Mouse (Mus musculus) kidney, postnatal 4 days (tissue): ENCODE data around the gene Fam83e.

Experiments used
- DNase-seq, 2 experiments: peaks; one replicate each; pipeline ENCODE4 v3.0.0; 2021; ENCODE audit warnings: mixed read lengths in 2 of 2

Fam83e gene

DNA sequence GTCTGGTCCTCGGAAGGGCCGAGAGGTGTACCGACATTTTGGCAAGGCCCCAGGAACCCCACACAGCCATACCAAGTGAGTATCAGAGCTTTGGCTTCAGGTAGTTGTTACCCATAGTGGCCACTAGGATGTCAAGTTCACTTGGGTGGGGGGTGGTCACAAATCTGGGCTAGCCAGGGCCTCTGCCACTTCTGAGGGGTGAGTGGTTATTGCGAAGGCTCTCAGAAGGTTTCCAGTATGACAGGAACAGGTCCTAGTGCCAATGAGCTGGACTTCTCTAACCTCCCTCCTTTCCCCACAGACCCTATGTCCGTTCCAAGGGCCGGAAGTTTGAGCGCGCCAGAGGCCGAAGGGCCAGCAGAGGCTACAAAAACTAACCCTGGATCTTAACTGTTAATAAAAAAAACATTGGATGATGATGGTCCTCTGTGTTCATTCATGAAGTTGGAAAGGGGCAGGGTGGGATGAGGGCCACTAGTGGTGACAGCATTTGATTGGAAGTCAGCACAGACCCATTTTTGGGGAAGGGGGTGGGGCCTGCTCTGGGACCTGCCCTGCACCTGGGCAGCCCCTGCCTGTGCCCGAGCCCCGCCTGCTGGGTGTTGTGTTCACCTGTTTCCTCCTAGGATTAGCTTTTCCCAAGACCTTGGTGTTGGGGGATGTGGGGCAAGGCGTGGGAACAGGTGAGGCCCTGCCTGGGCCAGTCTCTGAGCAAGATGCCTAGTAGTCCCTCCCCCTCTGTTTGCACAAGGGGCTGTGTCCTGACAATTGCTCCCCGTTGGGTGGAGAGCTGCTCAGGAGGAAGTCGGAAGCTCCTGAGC, at the start of gene Fam83e:
Gene Fam83e, plus strand, starts transcription at position 800 of the 821 bp plus-strand sequence.
- peak in 1 of 2 experiments; percentile 32 for DNase-seq

DNA sequence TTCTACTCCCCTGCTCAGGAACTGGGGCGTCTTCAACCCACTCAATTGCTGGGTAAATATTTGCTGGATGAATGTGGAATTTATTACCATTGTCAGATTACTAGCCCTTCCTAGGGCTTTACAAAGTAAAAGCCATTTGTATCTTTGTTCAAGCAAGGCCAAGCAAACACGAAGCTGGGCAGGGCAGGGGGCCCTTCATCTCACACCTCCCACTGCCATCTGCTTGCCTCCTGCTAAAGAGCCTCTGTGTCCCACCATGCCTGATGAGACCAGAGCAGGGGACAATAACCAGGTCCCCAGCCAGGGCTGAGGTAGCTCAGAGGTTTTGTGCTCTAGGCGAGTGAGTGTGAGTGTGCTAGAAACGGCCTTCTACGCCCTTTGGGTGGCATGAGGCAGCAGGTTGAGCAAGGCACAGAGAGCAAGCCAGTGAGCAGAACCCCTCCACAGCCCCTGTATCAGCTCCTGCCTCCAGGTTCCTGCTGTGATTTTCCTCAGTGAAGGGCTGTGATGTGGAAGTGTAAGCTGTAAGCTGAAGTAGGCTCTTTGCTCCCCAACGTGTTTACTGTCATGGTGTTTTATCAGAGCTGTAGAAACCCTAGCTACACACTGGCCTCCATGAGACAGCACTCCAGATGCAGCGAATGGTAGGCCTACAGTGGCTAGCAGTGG, 43.3 kb upstream of the Fam83e start:
- DNase-seq: no peak

DNA sequence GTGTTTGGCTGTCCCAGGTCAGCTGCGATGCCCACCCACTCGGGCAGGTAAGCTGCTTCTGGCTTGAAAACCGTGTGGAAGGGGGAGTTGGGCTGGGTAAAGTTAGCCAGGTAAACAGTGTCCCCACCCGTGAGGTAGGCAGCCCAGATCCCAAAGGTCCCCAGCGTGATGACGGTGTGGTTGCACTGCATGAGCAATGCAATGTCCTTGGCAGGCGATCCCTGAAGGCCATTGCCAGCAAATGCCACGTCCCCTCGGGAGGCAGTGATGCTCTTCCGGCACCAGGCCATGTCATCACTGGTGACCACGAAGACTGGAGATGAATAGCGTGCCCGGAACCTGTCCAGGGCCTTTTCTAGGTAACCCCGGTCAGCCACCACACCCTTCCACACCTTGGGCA, 42.5 kb upstream of the Fam83e start:
- DNase-seq: no peak

DNA sequence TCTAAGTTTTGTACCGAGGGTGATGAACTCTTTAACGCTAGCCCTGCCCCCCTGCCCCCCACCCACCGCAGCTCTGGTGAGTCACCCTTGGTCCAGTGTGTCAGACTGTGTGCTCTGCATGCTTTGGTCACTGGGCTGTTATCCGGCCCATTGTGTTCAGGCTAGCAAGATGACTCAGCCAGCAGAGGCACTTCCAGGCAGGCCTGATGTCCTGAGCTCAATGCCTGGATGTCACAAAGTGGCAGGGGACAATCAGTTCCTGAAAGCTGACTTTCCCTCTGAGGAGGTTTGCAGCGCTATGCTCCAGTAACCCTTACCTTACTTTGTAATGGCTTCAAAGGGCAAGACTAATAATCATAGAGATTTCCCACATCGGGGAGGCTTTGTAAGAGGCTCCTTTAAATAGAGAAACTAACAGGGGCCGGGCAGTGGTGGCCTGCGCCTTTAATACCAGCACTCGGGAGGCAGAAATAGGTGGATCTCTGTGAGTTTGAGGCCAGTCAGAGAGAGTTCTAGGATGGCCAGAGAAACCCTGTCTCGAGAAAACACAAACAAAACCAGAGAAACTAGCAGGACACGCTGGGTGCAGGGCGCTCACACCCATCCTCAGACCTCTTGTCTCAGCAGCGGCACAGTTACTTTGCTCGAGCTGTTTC, 40.9 kb upstream of the Fam83e start:
- DNase-seq: peak in 1 of 2 experiments; percentile 56

DNA sequence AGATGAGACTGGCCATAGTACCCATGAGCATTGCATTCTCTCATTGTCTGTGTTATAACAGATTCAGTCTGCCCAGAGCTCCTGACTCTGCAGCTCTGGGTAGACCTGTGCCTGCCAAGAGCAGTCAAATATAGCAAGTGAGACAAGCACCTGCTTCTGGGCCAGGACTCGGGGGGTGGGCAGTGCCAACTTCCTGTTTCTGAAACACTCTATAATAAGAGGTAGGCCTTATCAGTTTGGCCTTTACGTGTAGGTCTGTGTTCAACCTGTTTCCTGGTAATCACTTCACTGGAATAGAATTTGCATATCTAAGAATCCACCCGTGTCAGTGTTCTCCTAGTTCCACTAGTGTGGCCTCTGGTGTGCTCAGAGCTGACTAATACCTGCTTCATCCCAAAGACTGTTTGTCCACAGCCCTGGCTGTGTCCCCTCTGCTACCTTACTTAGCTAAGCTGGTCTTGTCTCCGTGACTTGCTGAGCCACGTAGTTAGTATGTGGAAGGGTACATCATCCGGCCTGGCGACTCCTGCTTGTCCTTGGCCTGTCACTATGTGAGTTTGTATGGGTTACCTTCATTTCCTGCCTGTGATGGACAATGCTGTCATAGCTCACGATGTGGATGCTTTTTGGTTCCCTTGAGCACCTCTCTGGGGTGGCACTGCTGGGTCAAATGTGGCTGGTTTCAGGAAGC, 39.8 kb upstream of the Fam83e start:
- DNase-seq: no peak

DNA sequence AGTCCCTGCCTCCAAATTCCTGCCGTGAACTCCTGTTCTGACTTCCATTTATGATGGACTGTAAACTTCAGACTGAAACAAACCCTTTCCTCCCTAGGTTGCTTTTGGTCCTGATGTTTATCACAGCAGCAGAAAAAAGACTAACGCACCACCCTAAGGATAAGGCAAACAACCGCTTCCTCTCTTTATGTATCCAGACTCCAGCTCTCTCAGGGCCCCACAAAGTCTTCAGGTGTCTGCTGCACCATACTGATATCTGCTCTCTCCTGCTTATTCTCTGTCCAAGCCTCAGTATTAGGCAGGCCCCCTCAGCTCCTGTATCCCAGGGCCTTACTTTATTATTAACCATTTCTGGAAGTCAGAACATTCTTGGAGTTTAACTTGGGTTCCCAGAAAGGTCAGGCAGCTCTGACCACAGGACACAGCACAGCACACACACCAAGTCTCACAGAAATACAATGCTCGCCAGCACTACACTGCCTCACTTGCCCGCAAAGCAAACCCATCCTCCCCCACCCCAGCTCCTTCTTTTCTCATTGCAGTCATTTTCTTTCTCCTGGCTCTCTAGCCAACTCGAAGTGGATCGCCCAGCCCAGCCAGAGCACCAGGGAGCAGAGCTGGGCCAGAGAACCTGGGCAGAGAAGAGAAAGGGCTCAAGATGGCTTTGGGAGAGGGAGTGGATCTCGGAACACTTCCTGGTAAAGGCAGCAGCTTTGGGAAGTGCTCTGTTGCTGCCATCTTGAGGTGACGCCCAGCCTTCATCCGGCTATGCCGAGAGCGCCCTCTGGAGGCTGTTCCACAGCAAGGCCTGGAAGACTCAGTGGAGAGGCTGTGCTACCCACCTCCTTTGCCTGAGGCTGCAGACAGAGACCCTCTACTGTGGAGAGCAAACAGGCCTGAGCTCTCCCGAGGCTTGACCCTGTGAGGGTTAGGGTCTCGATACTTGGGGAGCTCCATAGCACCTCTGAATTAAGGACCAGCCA, 38.6 kb upstream of the Fam83e start:
- peak; percentile 96 to 97 for DNase-seq

DNA sequence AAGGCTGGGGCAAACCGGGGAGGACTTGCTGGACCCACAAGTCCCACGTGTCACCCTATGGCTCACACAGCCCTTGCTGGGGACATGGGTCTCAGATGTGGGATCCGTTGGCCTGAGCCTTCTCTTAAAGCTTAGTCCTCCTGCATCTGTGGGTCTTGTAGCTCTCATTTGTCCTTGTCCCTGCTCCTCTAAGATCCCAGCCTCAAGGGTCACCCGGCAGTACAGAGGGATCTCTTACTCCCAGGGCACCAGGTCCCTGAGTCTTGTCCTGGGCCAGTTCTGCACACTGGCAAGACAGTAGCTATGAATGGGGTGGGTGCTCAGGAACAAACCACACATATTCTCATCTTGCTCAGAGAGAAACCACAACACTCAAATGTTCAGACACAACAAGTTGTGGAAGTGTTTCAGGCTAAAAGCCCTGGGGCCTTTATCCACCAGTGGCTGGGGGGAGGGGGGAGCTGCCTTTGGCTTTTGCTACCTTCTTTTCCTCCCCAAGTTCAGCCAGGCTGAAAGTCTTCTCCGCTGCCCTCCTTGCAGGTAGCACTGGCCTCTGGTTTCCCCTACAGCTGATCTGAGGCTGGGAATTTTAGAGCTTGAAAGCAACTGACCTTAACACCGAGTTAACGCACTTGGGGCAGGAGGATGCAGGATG, 37.5 kb upstream of the Fam83e start, which contains the start of gene Ntn5:
Gene Ntn5, plus strand, starts transcription at position 627 of the 655 bp plus-strand sequence.
- no peak for DNase-seq

DNA sequence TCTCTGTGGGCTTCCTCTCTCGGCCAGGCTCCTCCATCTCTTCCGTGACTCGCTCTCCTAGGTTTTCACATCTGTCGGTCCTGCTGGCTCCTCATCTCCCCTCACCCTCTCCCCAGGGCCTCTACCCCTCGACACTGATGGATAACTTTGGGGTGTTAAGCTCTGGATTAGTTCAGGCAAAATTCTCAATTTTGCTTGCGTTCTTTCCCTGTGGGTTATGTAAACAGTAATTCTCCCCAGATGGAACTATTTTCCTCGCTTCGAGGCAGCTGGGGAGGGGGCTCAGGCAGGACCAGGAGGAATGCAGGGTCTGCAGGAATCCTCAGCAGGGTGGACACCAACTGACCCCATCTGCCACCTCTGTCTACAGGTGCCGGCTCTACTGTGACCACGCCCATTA, 35.2 kb upstream of the Fam83e start:
- no peak for DNase-seq

DNA sequence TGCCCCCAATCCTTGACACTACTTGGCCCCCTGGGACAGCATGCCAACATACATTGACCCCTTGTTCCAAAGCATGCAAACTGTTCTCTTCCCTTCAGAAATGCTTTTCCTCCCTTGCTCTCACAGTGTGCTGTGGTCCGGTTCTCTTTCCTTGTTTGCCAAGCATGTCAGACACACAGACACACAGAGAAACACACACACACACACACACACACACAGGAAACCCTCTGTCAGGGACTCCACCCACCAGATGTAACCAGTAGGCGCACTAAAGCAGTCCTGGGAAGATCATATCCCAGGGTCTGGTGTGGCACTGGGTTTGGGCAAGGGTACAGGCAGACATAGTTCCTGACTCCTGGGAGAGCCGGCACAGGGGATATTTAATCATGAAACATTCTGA, 34.2 kb upstream of the Fam83e start:
- no peak for DNase-seq

DNA sequence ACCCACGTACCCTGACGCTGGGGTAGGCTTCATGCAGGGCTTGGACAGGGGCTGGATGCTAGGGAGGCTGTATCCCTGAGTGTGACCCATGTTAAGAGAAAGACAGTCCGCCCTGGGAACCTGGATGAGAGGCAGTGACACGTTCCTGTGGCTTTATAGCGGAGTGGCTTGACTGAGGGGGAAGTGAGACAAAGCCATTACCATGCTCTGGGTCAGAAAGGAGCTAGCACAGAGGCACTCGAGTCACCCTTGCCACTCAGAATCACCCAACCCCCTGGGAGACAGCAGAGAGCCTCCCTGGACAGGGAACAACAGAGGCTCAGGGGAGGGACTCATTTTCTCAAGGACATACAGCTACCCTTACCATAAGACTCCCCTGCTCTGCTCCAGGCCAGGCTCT, 31.9 kb upstream of the Fam83e start:
- no peak for DNase-seq

DNA sequence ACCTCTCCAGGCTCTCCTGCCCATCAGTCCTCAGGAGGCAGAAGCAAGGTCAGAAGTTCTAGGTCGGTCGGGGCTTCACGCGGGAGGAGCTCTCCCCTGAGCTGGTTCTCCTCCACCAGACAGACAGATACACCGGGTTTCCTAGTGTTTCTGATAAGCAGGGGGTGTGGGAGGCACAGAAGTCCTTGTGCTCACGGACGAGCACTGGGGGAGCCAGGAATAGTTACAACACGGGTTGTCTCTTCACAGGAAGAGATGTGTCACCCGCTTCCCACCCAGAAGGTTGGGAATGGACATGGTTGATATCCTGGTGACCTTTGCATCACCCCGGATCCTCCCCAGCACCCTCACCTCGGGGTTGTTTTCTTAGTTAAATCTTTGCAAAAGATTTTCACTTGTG, 31.2 kb upstream of the Fam83e start:
- no peak for DNase-seq

DNA sequence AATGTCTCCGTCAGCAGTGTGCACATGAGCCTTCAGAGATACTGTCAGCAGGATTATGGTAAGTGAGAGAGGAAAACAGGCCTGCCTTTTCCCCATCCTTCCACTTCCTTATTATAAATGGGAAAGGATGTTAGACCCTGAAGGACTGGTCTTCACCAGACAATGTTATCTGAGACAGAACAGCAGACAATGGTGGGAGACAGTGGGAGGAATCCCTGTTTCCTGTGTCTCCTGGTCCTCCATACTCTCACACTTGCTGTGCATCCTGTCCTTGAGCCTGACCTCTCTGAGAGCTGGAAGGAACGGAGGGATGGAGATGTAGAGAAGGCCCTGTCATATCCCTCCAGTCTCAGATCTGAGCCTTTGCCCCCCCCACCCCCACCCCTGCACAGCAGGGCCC, 28.6 kb upstream of the Fam83e start:
- DNase-seq: no peak

DNA sequence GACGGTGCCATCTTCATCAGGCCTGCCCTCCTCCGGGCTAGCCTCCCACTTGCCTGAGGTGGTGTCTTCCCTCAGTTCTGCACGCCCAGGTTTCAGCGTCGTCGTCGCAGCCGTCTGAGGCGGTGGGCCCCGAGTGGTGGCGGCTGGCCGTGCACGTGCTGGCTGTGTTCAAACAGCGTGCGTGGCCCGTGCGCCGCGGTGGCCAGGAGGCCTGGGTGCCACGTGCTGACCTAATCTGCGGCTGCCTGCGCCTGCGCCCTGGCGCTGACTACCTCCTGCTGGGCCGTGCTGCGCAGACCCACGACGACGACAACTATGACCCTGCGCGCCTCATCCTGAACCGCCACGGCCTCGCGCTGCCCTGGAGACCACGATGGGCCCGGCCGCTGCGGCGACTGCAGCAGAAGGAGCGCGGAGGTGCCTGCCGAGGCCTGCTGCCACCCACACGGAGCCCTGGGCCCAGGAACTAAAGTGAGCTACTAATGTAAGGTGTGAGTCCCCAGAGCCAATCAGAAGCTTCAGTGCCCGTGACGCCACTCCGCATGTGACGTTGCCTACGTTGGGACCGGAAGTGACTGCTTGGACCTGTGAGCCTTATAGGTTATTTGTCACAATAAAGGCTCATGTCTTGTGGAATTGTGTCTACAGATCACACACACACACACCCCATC, 27.0 kb upstream of the Fam83e start, which contains the start of gene Sec1:
Gene Sec1, minus strand, starts transcription at position 482 of the 671 bp plus-strand sequence.
- no peak for DNase-seq

DNA sequence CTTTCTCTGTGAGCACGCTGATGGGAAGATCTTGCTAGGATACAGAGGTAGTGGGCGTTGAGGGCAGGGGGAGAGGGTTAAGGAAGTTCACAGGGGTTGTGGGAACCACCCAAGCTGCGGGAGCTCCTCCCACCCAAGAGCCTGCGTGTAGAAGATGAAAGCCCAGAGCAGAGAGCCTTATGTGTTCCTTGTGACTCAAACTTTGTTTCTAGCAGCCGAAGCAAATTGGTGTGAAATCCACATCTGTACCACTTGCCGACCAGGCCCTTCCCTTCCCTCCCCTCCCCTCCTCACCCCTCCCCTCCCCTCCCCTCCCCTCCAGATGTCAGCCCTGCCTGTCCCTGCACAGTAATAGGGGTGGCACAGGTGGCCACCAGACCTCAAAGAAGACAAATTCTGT, 25.9 kb upstream of the Fam83e start:
- DNase-seq: no peak

DNA sequence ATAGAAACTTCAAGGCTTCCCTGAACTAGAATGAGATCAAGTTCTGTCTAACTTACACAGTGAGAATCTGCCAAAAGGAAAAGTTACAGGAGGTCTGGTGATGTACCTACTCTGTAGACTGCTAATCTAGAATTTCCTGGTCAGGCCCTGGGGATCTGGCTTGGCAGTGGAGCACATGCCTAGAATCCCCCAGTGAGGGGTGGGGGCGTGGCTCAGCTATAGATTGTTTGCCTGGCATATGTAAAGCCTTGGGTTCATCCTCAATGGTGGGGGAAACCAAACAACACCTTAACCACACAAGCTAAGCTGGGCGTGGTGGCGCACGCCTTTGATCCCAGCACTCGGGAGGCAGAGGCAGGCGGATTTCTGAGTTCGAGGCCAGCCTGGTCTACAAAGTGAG, 23.1 kb upstream of the Fam83e start:
- DNase-seq: no peak

DNA sequence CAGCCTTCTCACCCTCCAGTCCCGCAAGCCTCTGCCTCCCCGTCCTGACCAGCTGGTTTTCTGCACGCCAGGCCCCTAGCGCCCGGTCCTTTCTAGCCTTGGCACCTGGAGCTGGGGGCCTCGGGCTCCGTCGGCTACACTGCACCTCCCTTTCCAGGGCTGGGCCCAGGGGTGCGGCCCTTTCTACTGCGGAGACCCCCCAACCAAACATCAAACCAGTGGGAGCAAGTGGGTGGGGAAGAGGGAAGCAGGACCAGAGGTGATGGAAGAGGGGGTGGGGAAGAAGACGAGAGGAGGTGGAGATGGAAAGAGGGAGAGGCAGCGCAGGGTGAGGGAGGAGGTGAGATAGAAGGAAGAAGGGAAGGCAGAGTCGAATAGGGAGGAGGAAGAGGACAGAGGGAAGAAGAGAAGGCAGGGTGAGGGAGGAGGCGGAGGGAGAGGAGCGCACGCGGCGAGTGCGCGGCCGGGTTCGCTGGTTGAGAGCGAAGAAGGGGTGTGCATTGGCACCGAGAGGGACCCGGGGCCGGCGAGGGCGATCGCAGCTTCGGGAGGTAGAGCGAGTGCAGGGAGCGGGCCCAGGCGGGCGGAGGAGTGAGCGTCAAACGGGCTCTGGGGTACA, 21.4 kb upstream of the Fam83e start, which contains the start of gene Car11:
Gene Car11, plus strand, starts transcription at position 321 of the 619 bp plus-strand sequence.
- DNase-seq: no peak

DNA sequence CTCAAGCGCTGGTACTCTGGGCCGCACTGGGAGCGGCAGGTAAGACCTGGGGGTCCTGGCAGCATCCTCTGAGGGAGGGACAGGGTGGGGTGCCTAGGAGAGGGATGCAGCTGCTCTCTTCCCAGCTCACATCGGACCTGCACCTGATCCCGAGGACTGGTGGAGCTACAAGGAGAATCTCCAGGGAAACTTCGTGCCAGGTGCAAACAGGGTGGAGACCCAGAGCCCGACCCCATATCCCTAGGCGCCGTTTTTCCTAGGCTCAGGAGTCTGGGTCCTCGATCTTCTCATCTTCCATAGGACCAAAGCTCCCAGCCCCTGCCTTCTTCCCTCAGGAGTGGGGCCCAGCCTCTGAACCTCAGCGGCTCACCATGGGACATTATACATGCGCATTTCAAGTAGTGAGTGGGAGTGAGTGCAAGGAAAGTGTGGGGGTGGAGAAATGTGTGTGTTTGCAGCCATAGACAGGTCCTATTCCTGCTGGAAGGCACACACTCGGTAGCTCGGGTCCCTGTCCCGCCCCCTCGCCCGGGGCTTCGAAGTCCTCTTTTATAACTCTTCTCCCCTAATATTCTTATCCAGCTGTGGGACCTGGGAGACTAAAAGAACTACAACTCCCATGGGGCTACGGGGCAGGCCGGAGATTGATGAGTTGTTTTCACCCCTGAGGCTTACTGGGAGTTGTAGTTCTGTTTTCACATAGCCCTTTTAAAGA, 20.6 kb upstream of the Fam83e start:
- peak; percentile 81 to 86 for DNase-seq

DNA sequence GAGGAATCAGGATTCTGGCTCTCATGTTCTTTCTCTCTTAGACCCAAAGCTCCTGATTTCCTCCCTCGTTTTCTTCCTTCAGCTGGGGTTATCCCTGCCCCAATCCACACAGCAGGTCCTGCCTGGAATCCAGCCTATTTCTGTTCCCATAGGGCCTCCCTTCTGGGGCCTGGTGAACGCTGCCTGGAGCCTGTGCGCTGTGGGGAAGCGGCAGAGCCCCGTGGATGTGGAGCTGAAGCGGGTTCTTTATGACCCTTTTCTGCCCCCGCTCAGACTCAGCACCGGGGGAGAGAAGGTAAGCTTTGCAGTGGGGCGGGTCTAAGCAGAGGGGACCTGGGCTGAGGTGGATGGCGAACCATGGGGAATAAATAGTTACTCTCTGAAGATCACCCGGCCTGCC, 19.9 kb upstream of the Fam83e start:
- peak in 1 of 2 experiments; percentile 57 for DNase-seq

DNA sequence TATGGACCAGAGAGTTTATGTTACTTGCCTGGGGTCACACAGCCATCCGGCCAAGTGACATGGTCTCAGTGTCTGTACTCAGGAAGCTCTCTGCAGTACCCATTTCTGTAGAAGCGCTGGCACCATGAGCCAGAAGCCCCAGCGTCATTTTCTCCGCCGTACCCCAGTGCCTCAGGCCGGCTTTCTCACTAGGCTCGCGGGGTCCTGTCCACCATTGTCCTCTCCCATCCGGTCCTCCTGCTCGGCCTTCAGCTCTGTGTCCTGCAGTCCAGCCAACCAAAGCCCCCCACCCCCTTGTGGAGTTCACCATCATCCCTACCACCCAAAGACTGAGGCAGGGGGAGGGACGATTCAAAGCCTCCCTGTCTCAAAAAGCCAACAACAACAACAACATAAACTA, 19.4 kb upstream of the Fam83e start:
- no peak for DNase-seq
